Mouse (Mus musculus) forebrain, embryonic 10.5 days (tissue): ENCODE results near the gene Numb. TPM values are rescaled to one million over a fixed set of nuclear protein-coding genes. Genes with fewer than 3 reads are reported as not detected.

Source experiments
- DNase-seq: peaks from one replicate; pipeline ENCODE4 v3.0.0-alpha.2; 2017; ENCODE audit warnings: low spot score; ENCODE audit errors: extremely low spot score
- H3K27ac ChIP-seq: fragments of 300-500 bp; sonication (generic); 2 replicates; pipeline ENCODE4 v1.5.1; 2016; ENCODE audit warnings: mild to moderate bottlenecking
- H3K27me3 ChIP-seq: fragments of 300-500 bp; sonication (generic); 2 replicates; pipeline ENCODE4 v1.6.1; 2016; ENCODE audit warnings: mild to moderate bottlenecking; ENCODE audit not compliant: poor library complexity, severe bottlenecking
- H3K36me3 ChIP-seq: fragments of 300-500 bp; sonication (generic); replicated peaks from 2 replicates; pipeline ENCODE4 v1.6.1; 2016; ENCODE audit warnings: mild to moderate bottlenecking, moderate library complexity
- H3K4me1 ChIP-seq: fragments of 300-500 bp; sonication (generic); 2 replicates; pipeline ENCODE4 v1.6.1; 2016
- H3K4me3 ChIP-seq: fragments of 300-500 bp; sonication (generic); 2 replicates; pipeline ENCODE4 v1.5.1; 2016; ENCODE audit warnings: mild to moderate bottlenecking, moderate library complexity
- H3K9me3 ChIP-seq: fragments of 300-500 bp; sonication (generic); 2 replicates; pipeline ENCODE4 v1.6.1; 2016; ENCODE audit warnings: mild to moderate bottlenecking, moderate library complexity
- WGBS: fragments of 180-500 bp; shearing (Covaris S2); methylation state at CpG from one replicate; pipeline ENCODE4 v1.1.7; 2016; 5-methylcytosine and 5-hydroxymethylcytosine counted together
- polyA plus RNA-seq: library from polyadenylated mRNA; unstranded; fragments of >200 nt; fragmentation: Nextera tagmentation; extraction: Ambion mirVana; gene quantifications from 2 replicates; pipeline ENCODE4 v1.2.1, GENCODE M21; 2016

Gene Numb
- polyA plus RNA-seq, 1 experiment from 2014 or later, result 35.5 TPM

DNA sequence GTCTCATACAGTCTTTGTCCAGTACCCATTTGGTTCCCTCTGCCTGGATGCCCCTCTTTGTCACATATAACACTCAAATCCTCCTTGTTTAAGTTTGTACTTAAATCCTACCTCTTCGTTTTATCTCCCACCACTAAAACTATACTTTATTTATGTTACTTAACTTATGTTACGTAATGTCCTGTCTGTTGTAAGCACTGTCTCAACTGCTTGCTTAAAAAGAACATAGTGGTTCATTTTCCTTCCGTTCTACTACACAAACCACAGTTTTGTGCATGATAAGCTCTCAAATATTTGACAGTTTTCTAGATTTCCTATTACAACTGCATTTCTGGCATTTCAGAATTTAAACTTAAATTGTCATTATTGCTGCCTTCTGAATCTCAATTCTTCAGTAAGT, 59.9 kb downstream of the Numb start:
- Histone ChIP-seq H3K4me1 (0 out of 2 replicates have a peak, but pooled peaks cover 4% of the 10 kb centered on the region), H3K4me3 (no peak overlapping the region), H3K27me3 (no peaks in the 10 kb centered on the region), H3K27ac (no peak overlapping the region), H3K36me3 (peaks cover 13% of the 10 kb centered on the region), H3K9me3 (no peaks in the 10 kb centered on the region)
- no peak for DNase-seq
- WGBS, result 96% methylated on average over 3 of the region's 3 CpGs

DNA sequence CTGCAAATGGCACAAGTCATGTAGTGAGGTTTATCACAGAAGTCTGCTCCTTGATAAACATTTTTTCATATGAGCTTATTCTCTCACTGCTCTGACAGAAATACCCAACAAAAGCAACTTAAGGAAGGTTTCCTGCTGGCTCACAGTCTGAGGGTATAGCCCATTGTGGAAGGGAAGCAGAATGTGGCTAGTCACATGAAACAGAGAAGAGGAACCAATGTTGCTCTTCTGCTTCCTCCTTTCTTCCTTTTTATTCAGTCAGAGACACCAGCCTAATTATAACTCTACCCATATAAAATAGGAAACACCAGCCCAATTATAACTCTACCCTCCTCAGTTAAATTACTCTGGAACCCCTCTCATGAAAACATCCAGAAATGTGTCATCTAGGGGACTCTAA, 61.0 kb downstream of the Numb start:
- DNase-seq, result no peak
- H3K36me3 ChIP-seq, result peaks cover 13% of the 10 kb centered on the region
- H3K27me3 ChIP-seq, result no peaks in the 10 kb centered on the region
- no peak overlapping the region for H3K27ac ChIP-seq
- H3K9me3 ChIP-seq, result no peaks in the 10 kb centered on the region
- H3K4me3 ChIP-seq, result no peak overlapping the region
- 0 out of 2 replicates have a peak, but pooled peaks cover 4% of the 10 kb centered on the region for H3K4me1 ChIP-seq

- H3K27me3 ChIP-seq, result no peaks in the 10 kb centered on the region
- DNase-seq, result no peak
- no peak overlapping the region for H3K4me3 ChIP-seq
- H3K36me3 ChIP-seq, result peaks cover 16% of the 10 kb centered on the region
- H3K9me3 ChIP-seq, result no peaks in the 10 kb centered on the region
- WGBS, result 91% methylated on average over 2 of the region's 2 CpGs
- 0 out of 2 replicates have a peak, but pooled peaks cover 2% of the 10 kb centered on the region for H3K4me1 ChIP-seq
- no peak overlapping the region for H3K27ac ChIP-seq
Observed at GRCm38 (mm10) chr12:83858052-83858451, 63.7 kb downstream of the Numb start.

- 92% methylated on average over 1 of the region's 1 CpGs for WGBS
- Histone ChIP-seq H3K27ac (no peak overlapping the region), H3K9me3 (no peaks in the 10 kb centered on the region), H3K4me3 (no peak overlapping the region), H3K4me1 (no peaks in the 10 kb centered on the region), H3K27me3 (no peaks in the 10 kb centered on the region), H3K36me3 (peaks cover 10% of the 10 kb centered on the region)
- no peak for DNase-seq
Observed at GRCm38 (mm10) chr12:83855211-83855610, 66.5 kb downstream of the Numb start.

DNA sequence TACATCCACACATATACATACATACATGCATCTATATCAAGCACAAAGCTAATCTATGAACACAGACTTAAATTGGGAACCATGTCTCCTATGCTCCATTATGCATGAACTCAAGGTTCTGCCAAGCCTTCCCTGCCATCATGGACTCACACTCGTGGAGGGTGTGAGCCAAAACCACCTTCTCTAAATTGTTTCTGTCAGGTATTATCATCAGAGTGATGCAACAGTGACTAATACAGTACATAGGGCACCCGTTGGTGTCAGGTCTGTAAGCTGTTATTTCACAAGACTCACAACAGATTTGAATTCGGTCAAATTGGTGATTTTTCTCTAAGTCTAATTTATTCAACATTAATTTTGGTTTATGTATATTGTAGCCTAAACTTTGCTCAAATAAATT, 67.5 kb downstream of the Numb start:
- no peaks in the 10 kb centered on the region for H3K27me3 ChIP-seq
- peaks cover 5% of the 10 kb centered on the region for H3K36me3 ChIP-seq
- H3K4me1 ChIP-seq, result no peaks in the 10 kb centered on the region
- H3K27ac ChIP-seq, result no peak overlapping the region
- H3K4me3 ChIP-seq, result no peak overlapping the region
- 84% methylated on average over 3 of the region's 3 CpGs for WGBS
- no peaks in the 10 kb centered on the region for H3K9me3 ChIP-seq
- DNase-seq, result no peak

- DNase-seq, result no peak
- H3K27ac ChIP-seq, result no peak overlapping the region
- H3K27me3 ChIP-seq, result no peaks in the 10 kb centered on the region
- H3K36me3 ChIP-seq, result peaks cover 3% of the 10 kb centered on the region; the same call in 1 of the 2 replicates
- H3K4me1 ChIP-seq, result no peaks in the 10 kb centered on the region
- H3K9me3 ChIP-seq, result no peaks in the 10 kb centered on the region
- 84% methylated on average over 5 of the region's 5 CpGs for WGBS
- H3K4me3 ChIP-seq, result no peak overlapping the region
Observed at GRCm38 (mm10) chr12:83852512-83853213, 69.1 kb downstream of the Numb start.

GRCm38 (mm10) chr12:83850334-83850733, 71.4 kb downstream of the Numb start:
- Histone ChIP-seq H3K27ac (no peak overlapping the region), H3K27me3 (no peaks in the 10 kb centered on the region), H3K4me3 (no peak overlapping the region), H3K4me1 (no peaks in the 10 kb centered on the region), H3K9me3 (no peaks in the 10 kb centered on the region), H3K36me3 (peaks cover 2% of the 10 kb centered on the region; the same call in 1 of the 2 replicates)
- 86% methylated on average over 4 of the region's 4 CpGs for WGBS
- DNase-seq, result no peak

DNA sequence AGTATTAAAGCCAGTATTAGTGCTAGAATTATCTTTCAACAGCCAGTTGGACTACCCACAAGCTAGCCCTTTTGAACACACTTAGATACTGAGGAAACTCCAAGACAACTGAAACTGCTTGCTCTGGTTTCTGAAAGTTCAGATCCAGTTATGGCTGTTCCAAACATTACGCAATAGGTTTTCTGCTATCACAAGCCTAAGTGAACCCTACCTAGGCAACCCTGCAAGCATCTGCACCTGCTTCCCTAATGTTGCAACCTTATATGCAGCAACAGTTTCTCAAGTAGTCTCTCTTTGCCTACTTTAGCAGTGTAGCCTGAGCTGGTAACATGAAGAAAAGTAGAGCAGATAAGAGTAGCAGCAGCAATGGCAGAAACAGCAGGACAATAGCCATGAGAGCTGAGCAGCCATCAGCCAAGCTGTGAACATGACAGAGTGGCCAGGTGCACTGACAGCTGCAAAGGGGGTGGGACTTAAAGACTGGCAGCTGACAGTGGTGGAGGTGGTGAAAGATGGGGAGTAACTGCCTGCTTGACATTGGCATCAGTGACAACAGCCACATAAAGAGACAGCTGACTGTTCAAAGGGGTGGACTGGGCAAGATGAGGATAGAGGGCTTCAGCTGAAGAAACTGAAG, 73.0 kb downstream of the Numb start:
- H3K27me3 ChIP-seq, result no peaks in the 10 kb centered on the region
- H3K9me3 ChIP-seq, result no peaks in the 10 kb centered on the region
- no peak overlapping the region for H3K27ac ChIP-seq
- no peaks in the 10 kb centered on the region; the same call in 1 of the 2 replicates for H3K36me3 ChIP-seq
- no peak for DNase-seq
- H3K4me3 ChIP-seq, result no peak overlapping the region
- H3K4me1 ChIP-seq, result no peaks in the 10 kb centered on the region
- 100% methylated on average over 1 of the region's 1 CpGs for WGBS

DNA sequence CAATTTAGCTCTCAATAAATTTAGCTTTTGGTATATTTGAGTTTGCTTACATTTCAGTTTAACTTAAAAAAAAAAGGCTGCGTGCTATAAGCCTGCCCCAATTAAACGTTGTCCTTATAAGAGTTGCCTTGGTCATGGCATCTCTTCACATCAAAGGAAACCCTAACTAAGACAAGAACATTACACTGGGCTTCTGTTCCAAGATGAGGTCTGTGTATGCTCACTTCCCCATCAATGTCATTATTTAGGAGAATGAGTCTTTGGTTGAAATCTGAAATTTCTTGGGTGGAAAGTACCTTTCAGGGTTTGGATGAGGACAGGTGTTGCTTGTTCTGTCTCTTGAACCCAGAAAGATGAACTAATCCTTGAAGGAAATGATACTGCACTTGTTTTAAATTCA, 73.9 kb downstream of the Numb start:
- Histone ChIP-seq H3K4me1 (no peaks in the 10 kb centered on the region), H3K9me3 (no peaks in the 10 kb centered on the region), H3K4me3 (no peak overlapping the region), H3K27ac (no peak overlapping the region), H3K27me3 (no peaks in the 10 kb centered on the region), H3K36me3 (no peaks in the 10 kb centered on the region; the same call in 1 of the 2 replicates)
- DNase-seq, result no peak
- 95% methylated on average over 2 of the region's 2 CpGs for WGBS

DNA sequence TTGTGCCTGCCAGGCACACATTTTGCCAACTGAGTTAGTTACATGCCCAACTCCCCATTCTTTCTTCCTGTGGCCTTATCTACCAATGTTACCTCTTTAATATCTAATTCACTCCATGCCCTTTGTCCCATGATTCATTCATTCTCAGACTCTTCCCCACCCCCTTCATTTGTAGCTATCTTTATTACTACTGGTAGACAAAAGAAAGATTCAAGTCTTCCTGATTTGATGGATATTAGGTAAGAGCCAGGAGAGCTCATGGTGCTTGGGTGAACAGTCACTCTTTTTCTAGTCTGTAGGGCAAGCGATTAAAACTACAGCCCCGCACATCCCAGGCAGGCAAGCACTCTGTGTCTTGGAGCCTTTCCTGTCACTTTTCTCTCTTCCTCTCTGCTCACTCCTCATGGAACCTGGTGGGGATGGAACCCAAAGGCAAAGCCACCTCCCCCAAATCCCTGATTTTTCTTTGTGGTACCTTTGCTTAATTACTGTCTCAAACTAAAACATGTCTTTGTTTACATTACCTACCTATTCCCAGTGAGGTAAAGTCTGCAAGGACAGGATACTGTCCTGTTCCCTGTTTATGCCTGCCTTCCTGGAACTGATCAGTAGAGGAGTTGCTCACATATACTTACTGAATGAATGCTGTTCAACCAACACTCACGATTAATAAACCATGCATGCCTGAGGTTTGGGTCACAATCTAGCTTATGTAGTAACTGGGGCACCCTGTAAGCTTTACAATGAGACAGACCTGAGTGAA, 78.9 kb downstream of the Numb start:
- 94% methylated on average over 3 of the region's 3 CpGs for WGBS
- Histone ChIP-seq H3K27ac (no peak overlapping the region), H3K27me3 (no peaks in the 10 kb centered on the region), H3K4me1 (no peaks in the 10 kb centered on the region), H3K4me3 (no peak overlapping the region), H3K9me3 (no peaks in the 10 kb centered on the region), H3K36me3 (peaks cover 47% of the 10 kb centered on the region)
- no peak for DNase-seq

DNA sequence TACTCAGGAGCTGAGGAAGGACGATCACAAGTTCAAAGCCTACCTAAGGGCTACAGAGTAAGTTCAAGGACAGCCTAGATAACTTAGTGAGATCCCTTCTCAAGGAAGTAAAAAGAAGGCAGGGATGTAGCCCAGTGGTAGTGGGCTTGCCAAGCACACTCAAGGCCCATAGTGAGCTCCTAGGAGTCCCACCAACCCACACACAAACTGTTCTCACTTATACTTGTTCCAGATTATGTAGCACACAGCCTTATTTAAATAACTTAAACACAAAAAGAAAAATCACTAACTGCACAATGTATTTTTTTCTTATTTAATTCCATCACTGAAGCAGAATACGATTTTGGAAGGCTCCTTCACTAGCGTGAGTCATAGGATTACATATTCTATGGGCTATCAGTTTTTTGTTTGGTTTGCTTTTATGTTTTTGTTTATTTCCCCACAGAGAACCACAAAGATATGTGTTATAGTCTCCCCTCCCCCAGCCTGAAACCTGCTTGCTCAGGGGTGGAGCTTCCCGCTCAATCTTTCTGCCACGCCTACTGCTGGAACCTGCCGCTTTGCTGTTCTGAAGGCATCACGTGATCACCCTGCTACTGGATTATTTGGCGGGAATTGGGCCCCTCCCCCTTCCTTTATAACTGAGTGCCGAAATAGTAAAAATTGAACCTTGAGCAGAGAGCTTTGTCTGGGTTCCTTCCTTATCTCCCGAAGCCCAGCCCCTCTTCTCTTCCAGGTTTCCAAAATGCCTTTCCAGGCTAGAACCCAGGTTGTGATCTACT, 80.1 kb downstream of the Numb start:
- no peaks in the 10 kb centered on the region for H3K9me3 ChIP-seq
- DNase-seq, result no peak
- H3K36me3 ChIP-seq, result peaks cover 57% of the 10 kb centered on the region
- no peaks in the 10 kb centered on the region for H3K27me3 ChIP-seq
- no peak overlapping the region for H3K4me3 ChIP-seq
- WGBS, result 90% methylated on average over 10 of the region's 10 CpGs
- H3K27ac ChIP-seq, result no peak overlapping the region
- H3K4me1 ChIP-seq, result no peaks in the 10 kb centered on the region

GRCm38 (mm10) chr12:83833979-83834378, 87.8 kb downstream of the Numb start:
- peaks cover 57% of the 10 kb centered on the region for H3K36me3 ChIP-seq
- WGBS, result 91% methylated on average over 3 of the region's 3 CpGs

More at GRCm38 (mm10) chr12:83833979-83834378, 87.8 kb downstream of the Numb start:
- Histone ChIP-seq H3K4me3 (no peak overlapping the region), H3K4me1 (no peaks in the 10 kb centered on the region), H3K9me3 (no peaks in the 10 kb centered on the region), H3K27me3 (no peaks in the 10 kb centered on the region), H3K27ac (no peak overlapping the region)
- DNase-seq, result no peak
